Mouse (Mus musculus) left cerebral cortex, adult 9 months (tissue): ENCODE measurements around the gene Adamts8.
A peak's percentile ranks its signal among the peaks of the same experiment; 100 is the strongest.

ENCODE experiments used
- DNase-seq, 2 experiments: peaks; one replicate each; pipeline ENCODE4 v3.0.0; 2022; ENCODE audit warnings: low spot score in 2 of 2

The Adamts8 gene

DNA sequence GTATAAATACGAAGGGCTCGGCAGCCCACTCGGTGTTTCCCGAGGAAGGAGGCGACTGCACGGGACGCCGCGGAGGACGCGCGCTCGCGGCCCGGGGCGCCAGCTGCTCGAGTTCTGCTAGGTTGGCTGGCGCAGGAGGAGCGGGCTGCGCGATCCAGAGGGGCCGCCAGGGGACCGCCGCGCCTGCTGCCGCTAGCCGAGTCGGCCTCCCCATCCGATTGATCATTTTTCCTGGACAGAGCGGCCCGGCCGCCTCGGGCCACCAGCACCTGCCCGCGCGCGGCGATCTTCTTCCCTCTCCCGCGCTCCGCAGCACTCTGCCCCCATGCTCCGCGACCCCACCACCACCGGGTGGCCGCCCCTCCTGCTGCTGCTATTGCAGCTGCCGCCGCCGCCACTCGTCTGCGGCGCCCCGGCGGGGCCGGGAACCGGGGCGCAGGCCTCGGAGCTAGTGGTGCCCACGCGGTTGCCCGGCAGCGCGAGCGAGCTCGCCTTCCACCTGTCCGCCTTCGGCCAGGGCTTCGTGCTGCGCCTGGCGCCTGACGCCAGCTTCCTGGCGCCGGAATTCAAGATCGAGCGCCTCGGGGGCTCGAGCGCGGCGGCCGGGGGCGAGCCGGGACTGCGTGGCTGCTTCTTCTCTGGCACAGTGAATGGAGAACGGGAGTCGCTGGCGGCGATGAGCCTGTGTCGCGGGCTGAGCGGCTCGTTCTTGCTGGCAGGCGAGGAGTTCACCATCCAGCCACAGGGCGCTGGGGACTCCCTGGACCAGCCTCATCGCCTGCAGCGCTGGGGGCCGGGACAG, at the start of gene Adamts8:
TSS of gene Adamts8 (plus strand) at position 51 of the 802 bp plus-strand sequence.
- no peak for DNase-seq

GRCm38 (mm10) chr9:30895618-30896017, 46.7 kb upstream of the Adamts8 start:
- no peak for DNase-seq

DNA sequence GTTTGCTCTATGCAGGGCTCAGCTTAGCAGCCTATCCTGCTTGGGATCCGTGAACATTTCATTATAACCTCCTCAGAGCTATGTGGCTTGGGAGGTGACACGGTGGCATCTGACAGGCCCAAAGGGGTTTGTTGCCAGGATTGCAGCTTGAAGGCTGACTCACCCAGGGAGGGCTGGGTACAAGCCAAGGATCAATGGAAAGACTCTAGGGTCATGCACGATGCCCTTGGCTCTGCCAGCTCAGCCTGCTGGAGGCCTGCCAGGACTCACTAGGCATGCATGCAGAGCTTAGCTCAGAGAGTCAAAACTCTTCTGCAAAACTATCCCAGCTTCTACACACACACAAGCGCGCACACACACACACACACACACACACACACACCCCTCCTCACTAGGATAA, 45.6 kb upstream of the Adamts8 start:
- DNase-seq: peak; percentile 9 to 40

DNA sequence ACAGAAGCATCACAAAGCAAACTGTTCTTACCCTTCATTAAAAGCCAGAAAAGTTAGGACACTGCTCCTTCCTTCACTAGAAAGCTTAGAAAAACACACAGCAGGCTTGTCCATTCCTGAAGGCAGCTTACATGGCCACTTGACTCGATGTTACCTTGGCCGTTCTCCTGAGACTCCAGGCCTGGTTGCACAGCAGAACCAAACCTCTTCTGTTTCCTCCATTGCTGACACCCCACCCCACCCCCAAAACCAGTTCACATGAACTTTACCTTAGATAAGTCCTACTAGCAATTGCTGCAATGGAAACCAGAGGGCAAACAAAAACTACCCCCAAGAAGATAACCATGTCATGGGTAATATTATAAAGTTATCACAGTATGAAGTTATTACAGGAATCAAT, 45.2 kb upstream of the Adamts8 start:
- DNase-seq: no peak

DNA sequence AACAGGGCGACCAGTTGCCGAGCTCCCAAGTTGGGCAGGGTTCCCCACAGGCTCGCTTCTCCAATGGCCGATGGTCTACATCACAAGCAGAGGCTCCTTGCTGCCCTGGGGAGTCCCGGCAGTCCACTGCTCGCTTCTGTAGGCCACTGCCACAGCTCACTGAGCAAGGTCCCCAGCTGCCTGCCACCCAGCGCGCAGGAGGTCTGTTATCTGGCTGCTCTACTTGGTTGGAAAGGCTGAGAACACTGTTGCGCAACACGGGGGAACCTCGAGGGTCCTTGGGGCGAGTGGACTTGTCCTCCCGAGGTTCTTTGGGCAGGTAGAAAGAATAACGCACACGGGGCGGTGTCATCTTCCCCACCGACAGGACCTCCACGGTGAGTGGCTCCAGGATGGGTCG, 40.2 kb upstream of the Adamts8 start:
- DNase-seq: no peak

DNA sequence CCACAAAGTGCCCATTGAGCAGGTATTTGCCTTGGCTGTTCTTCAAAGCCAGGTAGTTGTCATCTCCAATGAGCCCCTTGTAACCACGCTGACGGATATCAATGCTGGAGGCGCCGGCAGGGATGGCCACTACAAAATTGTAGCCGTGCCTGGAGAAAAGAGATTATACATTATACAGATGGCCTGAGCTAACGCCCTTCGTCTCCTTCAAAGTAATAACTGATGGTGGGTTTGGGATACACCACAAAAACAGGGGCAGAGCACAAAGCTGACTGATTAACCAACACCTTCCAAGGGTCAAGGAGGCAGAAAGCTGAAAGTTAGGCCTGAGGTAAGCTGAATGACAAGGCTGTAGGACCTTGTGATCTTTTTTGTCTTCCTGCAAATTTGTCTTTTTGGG, 39.7 kb upstream of the Adamts8 start:
- no peak for DNase-seq

- DNase-seq: no peak
Measured at GRCm38 (mm10) chr9:30903266-30903665, 39.1 kb upstream of the Adamts8 start.

- DNase-seq: no peak
Measured at GRCm38 (mm10) chr9:30905861-30906260, 36.5 kb upstream of the Adamts8 start.

DNA sequence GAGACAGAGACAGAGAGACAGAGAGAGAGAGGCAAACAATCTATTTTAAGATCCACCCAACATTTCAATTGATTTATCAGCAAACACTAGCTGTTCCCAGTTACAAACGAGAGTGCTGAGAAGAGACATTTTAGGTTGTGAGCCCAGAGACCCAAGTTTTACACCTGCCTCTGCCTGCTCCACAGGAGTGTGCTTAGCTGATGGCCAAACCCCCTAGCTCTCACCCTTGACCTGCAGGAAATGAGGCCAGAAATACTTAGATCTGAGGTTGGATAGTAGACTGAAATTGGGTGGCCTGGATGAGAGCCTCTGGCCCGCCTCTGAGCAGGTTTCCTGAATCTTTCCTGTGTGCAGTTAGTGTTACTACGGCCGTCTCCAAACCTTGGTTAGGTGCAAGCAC, 35.9 kb upstream of the Adamts8 start:
- no peak for DNase-seq

- DNase-seq: no peak
Measured at GRCm38 (mm10) chr9:30907677-30908295, 34.6 kb upstream of the Adamts8 start.

- no peak for DNase-seq
Measured at GRCm38 (mm10) chr9:30908296-30908690, 34.1 kb upstream of the Adamts8 start.

- DNase-seq: no peak
Measured at GRCm38 (mm10) chr9:30908973-30909372, 33.4 kb upstream of the Adamts8 start.

GRCm38 (mm10) chr9:30910491-30910890, 31.9 kb upstream of the Adamts8 start:
- DNase-seq: no peak

GRCm38 (mm10) chr9:30912161-30912560, 30.2 kb upstream of the Adamts8 start:
- no peak for DNase-seq

GRCm38 (mm10) chr9:30913429-30913828, 28.9 kb upstream of the Adamts8 start:
- no peak for DNase-seq

GRCm38 (mm10) chr9:30914241-30914640, 28.1 kb upstream of the Adamts8 start:
- no peak for DNase-seq

- no peak for DNase-seq
Measured at GRCm38 (mm10) chr9:30916266-30916968, 25.9 kb upstream of the Adamts8 start.

DNA sequence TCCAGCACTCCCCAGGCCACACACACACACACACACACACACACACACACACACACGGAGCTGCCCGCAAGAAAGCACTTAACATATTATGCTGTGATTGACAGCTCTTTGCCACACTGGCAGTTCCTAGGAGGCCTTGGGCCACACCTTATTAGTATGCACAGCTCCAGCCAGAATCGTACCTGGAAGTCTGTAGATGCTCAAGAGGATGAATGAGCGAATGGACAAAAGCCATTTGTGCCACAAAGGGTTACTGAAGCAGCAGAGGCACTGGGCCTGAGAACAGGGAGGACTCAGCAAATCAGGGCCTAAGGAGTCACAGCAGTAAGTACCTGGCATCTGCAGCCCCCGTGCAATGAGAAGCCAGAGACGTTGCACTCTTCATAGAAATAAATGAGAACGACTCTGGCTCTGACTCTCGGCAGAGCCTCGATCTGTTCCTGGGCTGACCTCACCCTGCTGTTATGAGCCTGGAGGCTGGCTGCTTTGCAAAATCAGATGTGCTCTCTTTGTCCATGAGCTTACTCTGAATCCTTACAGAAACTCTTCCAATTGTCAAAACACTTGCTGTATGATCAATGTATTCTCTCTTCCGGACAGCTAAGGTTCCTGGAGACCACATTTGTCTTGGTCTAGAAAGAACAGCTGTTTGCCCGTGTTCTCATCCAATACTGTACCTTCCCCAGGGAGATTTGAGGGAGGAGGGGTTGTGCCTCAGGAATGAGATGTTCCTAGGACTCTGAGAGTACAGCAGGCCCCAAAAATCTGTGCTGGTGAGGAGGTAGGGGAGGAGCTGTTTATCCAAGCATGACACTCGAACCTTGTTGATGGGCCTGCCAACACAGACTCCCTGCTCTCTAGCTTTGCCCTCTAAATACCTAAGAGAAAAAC, 23.7 kb upstream of the Adamts8 start:
- no peak for DNase-seq

GRCm38 (mm10) chr9:30919686-30920085, 22.7 kb upstream of the Adamts8 start:
- no peak for DNase-seq

- DNase-seq: peak in 1 of 2 experiments; percentile 29
Measured at GRCm38 (mm10) chr9:30920736-30921135, 21.6 kb upstream of the Adamts8 start.

DNA sequence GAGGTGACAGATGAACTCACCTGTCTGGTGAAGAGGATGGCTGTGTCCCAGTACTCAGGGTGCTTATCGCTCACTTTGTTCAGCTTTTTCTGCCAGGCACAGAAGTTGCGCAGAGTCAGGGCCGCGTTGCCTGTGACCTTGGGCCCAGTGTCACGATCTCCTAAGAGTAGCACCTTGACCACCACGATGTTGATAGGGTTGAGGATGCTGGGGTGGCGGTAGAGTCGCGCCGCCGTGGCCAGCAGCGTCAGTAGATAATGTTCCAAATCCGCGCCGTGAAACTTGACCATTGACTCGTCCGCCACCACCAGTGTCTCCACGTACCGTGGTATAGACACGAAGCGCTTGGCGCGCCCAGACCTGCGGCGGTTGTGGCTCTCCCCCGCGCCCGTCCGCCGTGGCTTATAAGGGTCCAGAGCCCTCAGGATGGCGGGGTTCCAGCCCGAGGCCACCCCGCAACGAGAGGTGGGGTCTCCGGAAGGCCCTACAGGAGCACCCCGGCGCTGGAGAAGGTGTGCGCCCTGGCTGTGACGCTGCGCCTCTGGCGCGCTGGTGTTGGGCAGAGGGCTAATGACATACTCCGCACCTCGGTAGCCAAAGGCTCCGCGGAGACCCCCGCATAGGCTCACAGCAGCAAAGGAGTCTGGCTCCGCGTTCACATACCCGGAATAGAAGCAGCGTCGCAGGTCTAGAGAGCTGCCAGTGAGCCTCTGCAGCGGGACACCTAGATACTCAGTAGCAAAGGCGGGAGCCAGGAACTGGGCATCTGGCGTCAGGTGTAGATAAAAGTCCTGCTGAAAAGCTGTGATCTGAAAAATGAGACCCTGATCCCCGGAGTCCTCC, 20.9 kb upstream of the Adamts8 start:
- DNase-seq: no peak
